Comparison of ENCODE assay signal across 8 mouse cellular contexts in the genomic region with DNA sequence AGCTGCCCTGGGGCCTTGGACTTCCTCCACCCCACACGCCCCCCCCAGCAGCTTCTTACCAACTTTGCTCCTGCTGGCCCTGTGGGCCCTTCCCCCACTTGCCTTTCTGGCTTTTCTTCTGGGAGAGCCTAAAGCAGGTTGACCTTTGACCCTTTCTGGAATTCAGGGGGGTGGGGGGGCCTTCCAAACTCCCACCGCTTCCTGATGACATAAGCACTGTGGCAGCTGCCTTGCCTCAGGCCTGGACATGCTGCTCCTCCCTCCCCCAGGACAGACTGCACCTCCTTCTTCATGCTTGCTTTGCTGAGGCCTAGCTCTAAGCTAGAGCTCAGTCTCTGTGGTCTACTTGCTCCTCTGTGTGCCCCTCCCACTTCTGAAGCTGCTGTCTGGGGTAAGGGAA. TPM values are rescaled to one million over a fixed set of nuclear protein-coding genes. Genes with fewer than 3 reads are reported as not detected.
DNase-seq lines count a peak whose midpoint lies in the region; ATAC-seq lines count a peak whose summit lies in the region.

No protein-coding gene starts in this region.

- ATAC-seq in erythroid progenitor cell, adult 5-6 weeks (replicated peaks; ENCODE audit: low FRiP score, poor library complexity, severe bottlenecking), result no peak

- DNase-seq in urinary bladder, postnatal 14 days (ENCODE audit: low spot score), result peak; percentile 77
- no peak for DNase-seq in urinary bladder, postnatal 10 days (ENCODE audit: low spot score)
- peak; percentile 58 to 70 for DNase-seq in heart, adult 9 months (ENCODE audit: low spot score in 2 of 2)
- peak; percentile 66 to 88 for DNase-seq in kidney, postnatal 25 days
- DNase-seq in skeletal muscle tissue, adult 2 months (ENCODE audit: low read depth, low spot score), result peak; percentile 58
- no peak for DNase-seq in layer of hippocampus, adult 18-20 months (ENCODE audit: low spot score in 2 of 2)
- DNase-seq in adrenal gland, postnatal 10 days, result no peak

RNA-seq across cellular contexts. Expression of a gene that starts 28.7 kb away (rescaled TPM):
- total RNA-seq in layer of hippocampus, adult 18-20 months (2021), result 10 to 100 TPM; 15.2 to 18.0 TPM
- 1 to 10 TPM; 5.9 to 8.4 TPM for total RNA-seq in adrenal gland, postnatal 10 days (2021)
- total RNA-seq in erythroid progenitor cell, adult 5-6 weeks (2015; ENCODE audit: low replicate concordance), result not detected in 2 replicates
- total RNA-seq in erythroid progenitor cell, adult 5-6 weeks (2017; ENCODE audit: low replicate concordance), result 0.51 TPM in 1 of 2 replicates, not detected in the other

RNA-seq across cellular contexts. Expression of a gene that starts 29.5 kb away (rescaled TPM):
- 100 to 1,000 TPM; 170 to 176 TPM for total RNA-seq in layer of hippocampus, adult 18-20 months (2021)
- 100 to 1,000 TPM; 152 to 170 TPM for total RNA-seq in adrenal gland, postnatal 10 days (2021)
- 118 and 151 TPM in 2 replicates for total RNA-seq in erythroid progenitor cell, adult 5-6 weeks (2015; ENCODE audit: low replicate concordance)
- 103 and 168 TPM in 2 replicates for total RNA-seq in erythroid progenitor cell, adult 5-6 weeks (2017; ENCODE audit: low replicate concordance)

RNA-seq across cellular contexts. Expression of a gene that starts 29.7 kb away (rescaled TPM):
- 10 to 100 TPM; 45.9 to 55.6 TPM for total RNA-seq in layer of hippocampus, adult 18-20 months (2021)
- total RNA-seq in adrenal gland, postnatal 10 days (2021), result 100 to 1,000 TPM; 317 to 355 TPM
- 80.9 and 111 TPM in 2 replicates for total RNA-seq in erythroid progenitor cell, adult 5-6 weeks (2015; ENCODE audit: low replicate concordance)
- 33.9 and 79.7 TPM in 2 replicates for total RNA-seq in erythroid progenitor cell, adult 5-6 weeks (2017; ENCODE audit: low replicate concordance)

RNA-seq across cellular contexts. Expression of a gene that starts 53.3 kb away (rescaled TPM):
- total RNA-seq in layer of hippocampus, adult 18-20 months (2021), result 10 to 100 TPM; 21.9 to 26.3 TPM
- 10 to 100 TPM; 14.5 to 23.6 TPM for total RNA-seq in adrenal gland, postnatal 10 days (2021)
- 4.6 and 14.1 TPM in 2 replicates for total RNA-seq in erythroid progenitor cell, adult 5-6 weeks (2015; ENCODE audit: low replicate concordance)
- 5.4 and 20.9 TPM in 2 replicates for total RNA-seq in erythroid progenitor cell, adult 5-6 weeks (2017; ENCODE audit: low replicate concordance)

Comparison
In these comparisons a context has a peak if more than half of its experiments do, and no peak if none do; other contexts are left out.
1. DNase-seq: peak in urinary bladder, postnatal 14 days (single experiment), heart, adult 9 months (2 of 2), kidney, postnatal 25 days (2 of 2) and skeletal muscle tissue, adult 2 months (single experiment); none in urinary bladder, postnatal 10 days (single experiment), layer of hippocampus, adult 18-20 months (0 of 2) and adrenal gland, postnatal 10 days (single experiment).
2. RNA of a gene that starts 28.7 kb away (total RNA-seq): 15.2 to 18.0 TPM in layer of hippocampus, adult 18-20 months and 5.9 to 8.4 TPM in adrenal gland, postnatal 10 days; 0.51 TPM in erythroid progenitor cell, adult 5-6 weeks; every median in the first group is over 4 times any median in the second.